Mouse (Mus musculus) cerebellum, postnatal 36 days (tissue): ENCODE results near the gene Oxct2b.
"Not testable (repeated sequence)": the region's sequence is repeated elsewhere in the genome, so short reads cannot be mapped to it uniquely, and the experiment has no call there.

Source experiments
- DNase-seq, 2 experiments: peaks; one replicate each; pipeline ENCODE4 v3.0.0; 2021 to 2022; ENCODE audit warnings: mixed read lengths in 2 of 2

Oxct2b gene

DNA sequence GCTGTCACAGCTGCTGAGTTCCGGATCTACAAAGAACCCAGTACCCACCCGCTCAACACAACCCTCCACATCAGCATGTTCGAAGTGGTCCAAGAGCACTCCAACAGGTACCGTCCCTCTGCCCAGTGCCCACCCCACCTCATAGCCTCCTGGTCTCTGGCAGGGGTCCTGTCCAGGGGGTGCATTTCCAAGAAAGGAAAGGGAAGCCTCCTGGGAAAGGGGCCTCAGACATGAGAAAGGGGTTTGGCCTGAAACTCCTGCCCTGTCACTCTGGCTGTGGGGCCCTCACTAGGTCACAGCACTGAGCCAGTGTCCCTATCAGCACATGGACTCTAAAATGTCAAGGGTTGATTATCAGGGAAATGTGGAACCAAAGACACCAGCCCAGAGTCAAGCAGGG lies 1.4 kb upstream of the Oxct2b start:
- DNase-seq, result not testable (repeated sequence)

DNA sequence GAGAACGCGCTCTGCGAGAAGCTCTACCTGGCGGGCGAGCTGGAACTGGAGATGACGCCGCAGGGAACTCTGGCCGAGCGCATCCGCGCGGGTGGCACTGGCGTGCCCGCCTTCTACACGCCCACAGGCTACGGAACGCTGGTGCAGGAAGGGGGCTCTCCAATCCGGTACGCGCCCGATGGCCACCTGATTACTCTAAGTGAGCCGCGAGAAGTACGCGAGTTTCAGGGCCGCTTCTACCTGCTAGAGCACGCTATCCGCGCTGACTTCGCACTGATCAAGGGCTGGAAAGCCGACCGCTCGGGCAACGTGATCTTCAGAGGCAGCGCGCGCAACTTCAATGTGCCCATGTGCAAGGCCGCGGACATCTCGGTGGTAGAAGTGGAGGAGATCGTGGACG lies 574 bp downstream of the Oxct2b start:
- not testable (repeated sequence) for DNase-seq

DNA sequence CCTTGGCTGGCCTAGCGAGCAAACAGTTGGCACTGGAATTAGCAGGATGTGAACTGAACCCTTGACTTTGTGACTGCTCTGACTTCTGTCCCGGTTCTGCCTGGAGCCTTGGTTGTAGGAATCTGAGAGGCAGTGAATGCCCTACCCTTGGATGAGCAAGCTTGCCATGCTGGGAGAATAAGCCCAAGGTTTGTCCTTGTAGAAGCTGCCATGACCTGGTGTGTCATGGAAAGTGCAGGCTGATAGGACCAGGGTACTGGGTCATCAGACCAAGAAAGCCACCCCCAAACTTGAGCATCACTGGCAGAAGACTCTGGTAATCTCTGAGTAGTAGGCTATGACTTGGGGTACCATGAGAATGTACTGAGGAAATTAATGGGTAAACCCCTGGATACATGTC lies 5.2 kb downstream of the Oxct2b start:
- no peak for DNase-seq

DNA sequence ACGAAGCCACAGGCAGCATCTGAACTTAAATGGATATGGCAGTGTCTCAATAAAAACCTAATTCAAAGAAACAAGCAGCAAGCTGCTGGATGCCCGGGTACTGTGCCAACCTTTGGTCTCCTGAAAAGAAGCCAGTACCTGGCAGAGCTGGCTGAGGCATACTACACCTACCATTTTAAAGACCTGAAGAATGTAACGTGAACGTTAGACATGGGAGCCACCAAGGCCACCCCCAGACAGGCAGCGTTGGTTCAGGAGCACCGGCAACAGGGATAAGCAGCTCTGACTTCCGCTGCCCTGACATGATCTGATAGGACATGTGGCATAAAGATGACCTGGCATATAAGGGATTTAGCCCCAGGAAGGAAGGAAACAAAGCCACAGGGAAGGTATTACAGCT lies 10.6 kb downstream of the Oxct2b start:
- peak; percentile 57 to 58 for DNase-seq

DNA sequence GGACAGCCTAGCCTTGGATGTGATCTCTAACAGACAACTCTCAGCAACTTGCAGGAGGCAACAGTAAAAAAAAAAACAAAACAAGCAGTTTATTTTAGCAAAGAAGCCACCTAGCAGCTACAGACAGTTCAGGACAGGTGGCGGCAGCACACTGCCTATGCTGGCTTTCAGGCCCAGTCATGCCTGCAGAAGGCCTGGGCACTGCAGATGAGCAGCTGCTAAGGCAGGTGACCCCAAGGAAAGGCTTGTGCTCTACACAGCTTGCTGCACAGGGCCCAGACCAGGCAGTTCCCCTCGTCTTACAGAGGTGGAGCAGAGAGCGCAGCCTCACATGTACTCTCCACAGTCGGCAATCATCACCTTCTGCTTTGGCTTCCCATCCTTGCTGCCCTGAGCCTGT lies 11.0 kb downstream of the Oxct2b start:
- peak; percentile 27 to 32 for DNase-seq

DNA sequence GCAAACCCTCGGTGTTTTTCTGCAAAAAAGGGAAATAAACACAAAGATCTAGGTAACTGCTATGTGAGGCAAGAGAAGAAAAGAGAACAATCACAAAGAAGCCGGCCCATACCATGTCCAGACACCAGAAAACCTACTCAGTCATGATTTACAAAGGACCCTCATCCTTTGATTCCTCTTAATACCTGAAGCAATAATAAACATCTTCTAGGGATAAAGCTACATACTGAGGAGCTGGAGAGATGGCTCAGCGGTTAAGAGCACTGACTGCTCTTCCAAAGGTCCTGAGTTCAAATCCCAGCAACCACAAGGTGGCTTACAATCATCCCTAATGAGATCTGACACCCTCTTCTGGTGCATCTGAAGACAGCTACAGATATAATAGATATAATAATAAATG lies 21.5 kb downstream of the Oxct2b start:
- no peak for DNase-seq

DNA sequence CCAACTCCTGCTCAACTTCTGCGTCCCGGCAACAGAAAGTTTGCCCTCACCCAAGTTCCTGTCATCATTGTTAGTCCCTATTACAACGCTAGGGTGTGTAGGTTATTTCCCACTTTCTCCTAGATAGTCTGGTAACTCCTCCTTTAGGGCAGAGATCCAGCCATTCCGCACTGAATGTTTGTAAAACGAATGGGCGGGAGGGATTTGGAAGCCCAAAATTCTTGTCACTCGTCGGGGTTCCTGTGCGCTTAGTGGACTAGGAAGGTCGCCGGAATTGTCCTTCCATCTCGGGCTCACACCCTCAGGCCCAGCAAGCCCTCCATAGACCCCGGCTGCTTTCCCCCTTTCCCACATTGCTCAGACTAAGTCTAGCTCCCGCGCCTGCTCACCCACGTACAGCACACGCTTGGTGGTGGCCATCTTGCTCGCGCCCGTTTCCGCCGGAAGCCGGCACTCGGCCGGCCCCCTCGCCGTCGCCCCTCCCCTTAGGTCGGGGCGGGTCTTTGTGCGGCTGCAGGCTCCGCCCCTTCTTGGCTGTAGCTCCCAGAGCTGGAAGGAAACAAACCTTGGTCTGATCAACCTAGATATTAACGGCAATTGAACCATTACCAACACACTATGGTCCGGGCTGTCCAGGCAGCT lies 23.6 kb downstream of the Oxct2b start, which contains the start of gene Ppie:
Ppie (minus strand) TSS at position 439 of the 642 bp plus-strand sequence.
- DNase-seq, result peak; percentile 73 to 79

DNA sequence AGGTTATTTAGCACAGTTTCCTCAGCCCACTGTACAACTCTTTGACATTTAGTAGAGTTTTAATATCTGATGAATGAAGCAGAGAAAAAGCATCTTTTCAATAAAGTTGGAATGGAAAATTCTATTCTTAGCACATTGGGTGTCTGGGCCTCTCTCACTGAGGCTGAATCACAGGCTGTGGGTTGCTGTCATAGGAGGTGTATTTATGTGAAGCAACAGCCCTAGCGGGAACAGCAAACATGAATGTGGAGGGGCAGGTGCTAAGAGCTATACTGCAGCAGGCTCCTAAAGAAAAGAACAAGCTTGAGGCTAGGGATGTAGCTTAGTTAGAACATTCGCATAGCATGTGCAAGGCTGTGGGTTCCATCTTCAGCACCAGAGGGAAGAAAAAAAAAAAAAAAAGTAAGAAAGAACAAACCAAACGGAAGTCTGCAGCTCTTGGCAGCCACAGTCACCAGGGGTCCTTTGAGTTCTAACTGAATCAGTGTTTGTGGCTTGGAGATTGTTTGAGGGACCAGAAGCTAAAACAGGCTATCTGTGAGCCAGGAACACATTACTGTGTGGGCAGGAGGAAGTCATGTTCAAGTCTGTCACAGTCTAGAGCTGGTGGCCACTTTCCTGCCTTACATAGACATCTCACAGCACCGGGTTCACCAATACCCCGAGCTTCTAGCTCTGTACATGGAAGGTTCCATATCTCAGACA lies 31.5 kb downstream of the Oxct2b start:
- DNase-seq, result no peak

DNA sequence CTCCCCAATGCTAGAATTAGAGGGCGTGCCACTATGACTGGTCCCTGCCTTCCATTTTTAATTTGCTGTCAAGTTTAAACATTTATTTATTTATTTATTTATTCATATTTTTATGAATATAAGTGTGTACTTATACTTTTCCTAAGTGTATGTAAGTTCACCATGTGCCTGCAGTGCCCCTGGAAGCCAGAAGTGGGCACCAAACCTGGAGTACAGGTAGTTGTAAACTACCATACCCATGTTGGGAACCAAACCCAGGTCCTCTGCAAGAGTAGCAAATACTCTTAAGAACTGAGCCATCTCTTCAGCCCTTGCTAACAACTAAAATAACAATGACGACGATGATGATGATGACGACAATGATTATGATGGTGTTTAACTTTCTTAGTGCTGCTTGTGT lies 35.9 kb downstream of the Oxct2b start:
- no peak for DNase-seq

DNA sequence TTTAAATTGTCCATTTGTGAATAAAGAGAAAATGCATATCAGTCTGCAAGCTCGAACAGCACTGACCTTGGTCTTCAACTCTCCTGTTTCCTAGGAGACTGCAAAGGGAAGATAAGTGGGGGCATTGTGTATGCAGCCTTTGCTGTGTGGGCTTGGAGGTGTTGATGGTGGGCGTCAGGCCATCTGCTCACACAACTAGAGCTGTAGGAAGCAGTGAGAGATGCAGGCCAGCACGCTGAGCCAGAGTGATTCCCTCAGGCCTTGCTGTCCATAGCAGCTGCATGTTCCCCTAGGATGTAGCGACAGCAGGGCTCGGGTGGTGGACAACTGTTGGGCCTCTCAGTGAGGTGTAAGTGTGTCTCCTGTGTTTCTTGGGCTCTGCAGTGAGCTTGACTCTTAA lies 36.9 kb downstream of the Oxct2b start:
- DNase-seq, result no peak

DNA sequence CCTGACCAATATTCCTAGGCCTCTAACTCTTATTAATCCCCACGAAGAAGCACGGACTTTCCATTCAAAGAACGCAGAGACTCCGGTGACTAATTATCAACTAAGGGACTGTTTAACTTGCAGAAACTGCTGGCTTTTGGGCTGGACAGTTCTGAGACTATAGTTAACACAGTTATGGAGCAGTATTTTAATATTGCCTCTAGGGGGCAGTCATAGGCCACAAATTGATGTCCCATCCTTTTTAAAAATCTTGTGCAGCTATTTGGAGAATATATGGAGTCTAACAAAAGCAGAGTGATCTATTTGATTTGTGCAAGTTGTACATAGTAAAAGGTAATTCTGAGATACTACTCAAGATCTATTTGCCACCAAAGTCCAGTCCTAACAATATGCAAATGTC lies 38.9 kb downstream of the Oxct2b start:
- peak in 1 of 2 experiments; percentile 51 for DNase-seq

DNA sequence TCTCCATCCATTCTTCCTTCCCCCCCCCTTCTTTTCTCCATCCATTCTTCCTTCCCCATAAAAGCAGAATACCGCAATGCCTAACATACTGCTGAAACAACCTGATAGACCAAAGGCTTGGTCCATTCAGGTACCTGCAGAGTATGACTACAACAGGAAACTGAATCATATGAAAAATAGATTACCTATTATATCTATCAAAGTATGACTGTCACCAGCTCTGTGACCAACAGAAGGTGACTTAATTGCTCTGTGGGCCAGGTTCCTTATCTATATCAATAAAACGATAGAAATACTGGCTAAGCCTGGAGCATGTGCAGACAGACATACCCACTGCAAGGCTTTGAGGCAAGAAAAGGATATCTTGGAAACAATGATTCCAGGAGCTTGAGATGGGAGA lies 39.4 kb downstream of the Oxct2b start:
- no peak for DNase-seq

DNA sequence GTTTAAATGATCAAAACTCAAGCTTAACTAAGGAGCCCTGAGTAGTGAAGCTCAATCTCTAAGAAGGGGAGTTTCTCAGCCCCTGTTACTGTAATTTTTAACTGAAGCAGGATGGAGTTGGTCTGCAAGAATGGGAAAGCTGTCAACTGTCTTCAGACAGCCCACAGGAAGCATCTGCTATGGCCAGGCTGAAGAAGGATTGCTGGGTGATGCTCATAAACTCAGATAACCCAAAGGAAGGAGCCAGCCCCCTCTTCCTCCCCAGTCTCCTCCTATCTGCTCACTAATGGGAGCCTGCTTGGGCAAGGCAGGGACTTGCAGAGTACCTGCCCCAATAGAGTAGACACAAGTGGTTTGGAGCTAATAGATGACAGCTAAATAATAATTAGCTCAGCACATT lies 39.8 kb downstream of the Oxct2b start:
- no peak for DNase-seq

DNA sequence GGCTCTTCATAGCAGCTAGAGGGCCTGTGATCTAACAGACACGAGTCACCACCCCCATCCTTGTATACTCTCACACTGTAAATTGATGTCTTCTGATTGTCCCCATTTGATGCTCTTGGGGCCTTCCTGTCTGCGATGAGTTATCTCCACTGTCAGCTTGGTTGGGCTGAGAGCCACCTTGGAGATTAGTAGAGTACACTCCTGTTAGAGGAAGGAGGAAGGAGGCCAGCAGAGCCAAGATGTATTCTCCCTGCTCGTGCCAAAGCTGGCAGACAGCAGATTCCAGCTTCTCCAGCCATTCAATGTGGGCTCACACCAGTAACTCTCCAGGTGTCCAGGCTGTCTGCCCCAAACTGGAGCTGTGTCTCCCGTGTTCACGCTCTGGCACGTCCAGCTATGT lies 44.5 kb downstream of the Oxct2b start:
- DNase-seq, result no peak

DNA sequence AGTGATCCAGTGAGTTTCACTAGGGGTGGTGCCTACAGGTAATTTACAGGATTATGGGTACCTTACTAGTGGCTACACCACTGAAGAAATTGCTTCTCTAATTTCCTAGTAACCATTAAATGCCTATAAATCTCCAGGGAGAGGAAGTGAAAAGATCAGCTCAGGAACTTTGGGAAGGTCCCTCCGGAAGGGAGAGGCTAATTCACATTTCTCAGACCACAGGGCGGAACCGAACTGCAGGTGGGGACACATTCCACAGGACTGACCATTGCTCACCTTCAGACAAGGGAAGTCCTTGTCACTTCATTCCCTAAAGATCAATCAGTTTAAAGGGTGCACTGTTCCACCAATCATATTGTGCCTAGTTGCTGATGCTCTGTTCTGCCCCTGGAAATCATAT lies 45.2 kb downstream of the Oxct2b start:
- DNase-seq, result not testable (repeated sequence)

DNA sequence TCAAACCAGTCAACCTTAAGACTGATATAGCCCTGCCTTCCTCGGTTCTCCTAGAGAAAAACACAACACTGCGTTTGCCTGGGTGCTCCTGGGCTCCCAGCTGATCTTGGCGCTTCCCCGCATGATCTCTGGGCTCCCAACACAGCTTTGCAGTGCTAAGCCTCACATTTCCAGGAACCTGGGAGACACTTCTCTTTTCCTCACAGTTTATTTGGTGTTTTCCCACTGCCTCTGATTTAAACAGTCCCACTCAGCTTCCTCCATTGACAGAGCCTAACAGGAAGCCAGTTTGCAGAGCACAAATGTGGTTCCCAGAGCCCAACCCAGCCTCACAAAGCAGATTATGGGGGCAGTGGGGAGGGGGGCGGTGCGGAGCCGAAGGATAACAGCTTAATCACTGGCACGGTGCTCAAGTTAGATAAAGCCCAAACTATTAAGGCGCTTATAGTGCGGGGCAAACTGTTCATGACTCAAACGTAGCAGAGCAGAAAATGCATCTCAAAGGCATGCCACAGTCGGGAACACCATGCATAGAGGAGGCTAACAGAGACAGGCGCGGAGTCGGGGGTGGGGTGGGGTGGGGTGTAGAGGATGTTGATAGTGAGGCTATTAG lies 46.3 kb downstream of the Oxct2b start:
- DNase-seq, result no peak

DNA sequence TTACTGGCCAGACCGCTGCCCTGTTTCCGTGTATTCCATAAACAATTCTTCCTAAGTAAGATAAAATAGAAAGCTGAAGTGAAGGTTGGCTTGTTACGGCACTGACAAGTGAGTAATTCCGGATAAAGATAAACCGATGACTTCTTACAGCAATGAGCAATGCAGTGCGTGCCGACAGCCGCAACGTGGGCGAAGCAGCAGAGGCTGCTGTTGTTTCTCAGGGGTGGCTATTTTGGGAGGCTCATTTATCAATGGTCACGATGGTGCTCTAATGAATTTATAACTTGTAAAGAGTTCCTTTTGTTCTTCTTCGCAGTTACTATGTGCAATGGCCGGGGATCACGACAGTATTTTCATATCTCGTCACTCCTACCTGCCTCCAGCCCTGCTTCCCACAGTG lies 48.1 kb downstream of the Oxct2b start:
- no peak for DNase-seq
